Mouse (Mus musculus) ovary, postnatal 10 days (tissue): ENCODE data around the gene Rims4.
A peak's percentile ranks its signal among the peaks of the same experiment; 100 is the strongest.

Experiments used
- DNase-seq: peaks from one replicate; pipeline ENCODE4 v3.0.0; 2022; ENCODE audit warnings: low spot score

The Rims4 gene

GRCm38 (mm10) chr2:163918317-163919258 is at the start of gene Rims4:
TSS of gene Rims4 (minus strand) at chr2:163918683.
- DNase-seq, result peak; percentile 12

DNA sequence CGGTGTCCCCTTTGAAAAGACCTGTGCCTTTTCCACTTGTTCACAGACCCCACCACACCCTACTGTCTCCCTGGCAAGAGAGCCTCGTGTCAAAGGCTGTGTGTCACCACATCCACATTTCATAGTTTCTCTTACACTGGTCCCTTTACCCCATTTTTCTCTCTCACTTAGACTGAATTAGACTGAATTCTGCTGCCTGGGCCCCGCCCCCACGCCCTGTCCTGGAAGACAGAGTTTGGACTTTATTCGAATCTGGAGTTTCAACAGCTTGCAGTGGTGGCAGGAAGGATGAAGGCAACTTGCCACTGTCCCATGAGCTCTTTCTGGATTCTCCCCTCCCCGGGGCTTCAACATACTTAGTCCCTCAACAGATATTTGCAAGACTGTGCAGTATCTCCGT is 47.2 kb upstream of the Rims4 start:
- no peak for DNase-seq

- DNase-seq, result no peak
Observed at GRCm38 (mm10) chr2:163964606-163965560, 46.4 kb upstream of the Rims4 start.

DNA sequence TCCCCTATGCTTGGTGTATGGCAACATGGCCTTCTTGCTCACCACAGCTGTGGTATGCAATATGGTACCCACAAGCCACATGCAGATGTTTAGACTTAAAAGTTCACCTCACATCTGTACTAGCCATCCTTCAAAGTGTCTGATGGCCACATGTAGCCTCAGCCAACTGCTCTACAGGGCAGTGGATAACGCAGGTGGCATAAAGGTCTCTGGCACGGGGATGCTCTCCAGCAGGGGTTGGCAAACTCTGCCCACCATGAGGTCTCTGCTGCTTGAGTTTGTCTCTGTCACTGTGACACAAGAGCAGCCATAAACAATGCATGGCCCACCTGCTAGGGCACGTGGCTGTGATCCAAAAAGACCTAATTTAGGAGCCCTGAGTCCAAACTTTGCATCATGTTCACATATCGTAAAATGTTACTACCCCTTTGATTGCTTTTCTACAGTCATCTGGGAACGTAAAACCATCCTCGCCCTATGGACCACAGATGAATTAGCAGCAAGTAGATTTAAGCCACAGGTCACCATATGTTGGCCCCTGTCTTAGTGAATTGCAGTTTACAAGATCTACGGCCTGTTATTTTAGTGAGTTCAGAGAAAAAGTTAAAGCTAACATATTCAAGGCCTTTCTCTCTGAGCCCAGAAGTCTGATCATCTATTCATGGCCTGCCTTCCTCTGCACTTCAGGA is 35.3 kb upstream of the Rims4 start:
- no peak for DNase-seq

DNA sequence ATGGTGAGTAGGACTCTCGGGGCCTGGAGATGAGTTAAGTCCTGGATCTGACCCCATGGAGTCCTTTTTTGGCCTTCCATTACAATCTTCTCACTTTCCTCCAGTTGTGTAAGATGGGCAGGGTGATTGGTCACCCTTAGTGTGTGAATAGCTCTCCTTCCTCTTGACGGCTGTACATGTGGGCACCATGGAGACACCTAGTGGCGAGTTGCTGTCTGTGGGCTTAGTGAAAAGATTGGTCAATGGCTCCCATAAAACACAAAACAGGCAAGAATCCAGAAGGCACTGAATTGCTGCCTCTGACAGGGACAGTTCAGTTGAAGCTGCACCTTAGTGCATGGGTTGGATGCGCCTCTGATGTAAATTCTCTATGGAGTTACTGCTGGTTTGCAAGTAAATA is 33.3 kb upstream of the Rims4 start:
- DNase-seq, result peak; percentile 15

DNA sequence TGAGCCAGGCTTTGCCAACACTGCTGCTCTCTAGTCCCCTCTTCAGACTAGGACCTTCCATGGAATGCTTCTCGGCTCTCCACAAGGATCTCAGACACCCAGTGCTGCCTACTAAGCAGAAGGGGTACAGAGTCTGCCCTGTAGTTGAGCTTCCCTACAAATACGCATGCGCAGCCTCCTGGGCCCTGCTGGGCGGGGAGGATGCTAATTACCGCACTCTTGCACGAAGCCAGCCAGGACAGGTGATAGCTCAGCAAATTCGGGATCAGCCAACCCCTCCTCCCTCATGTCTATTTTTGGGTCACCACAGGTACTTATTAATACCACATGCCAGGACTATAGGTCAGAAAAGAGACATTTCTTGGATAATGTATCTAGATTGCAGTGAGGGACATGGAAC is 29.5 kb upstream of the Rims4 start:
- no peak for DNase-seq

DNA sequence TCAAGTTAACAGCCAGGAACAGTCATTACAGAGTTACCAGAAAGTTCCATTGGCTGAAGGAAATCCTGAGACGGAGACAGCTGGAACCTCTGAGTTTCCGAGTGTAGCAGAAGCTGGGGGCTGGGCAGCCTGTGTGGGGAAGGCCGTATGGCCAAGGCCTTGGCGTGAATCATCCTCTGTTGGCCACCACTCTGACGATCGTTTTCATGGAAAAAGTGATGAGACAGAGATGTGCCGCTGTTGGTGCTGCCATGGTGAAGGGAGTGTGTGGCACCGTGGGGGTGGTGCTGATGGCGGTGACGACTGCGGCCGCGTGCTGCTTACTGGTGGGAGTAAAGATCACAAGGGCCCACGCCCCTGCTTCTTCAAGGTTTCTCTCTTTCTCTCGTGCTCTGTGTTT is 27.7 kb upstream of the Rims4 start:
- no peak for DNase-seq

GRCm38 (mm10) chr2:163944511-163944910 is 26.0 kb upstream of the Rims4 start:
- no peak for DNase-seq

DNA sequence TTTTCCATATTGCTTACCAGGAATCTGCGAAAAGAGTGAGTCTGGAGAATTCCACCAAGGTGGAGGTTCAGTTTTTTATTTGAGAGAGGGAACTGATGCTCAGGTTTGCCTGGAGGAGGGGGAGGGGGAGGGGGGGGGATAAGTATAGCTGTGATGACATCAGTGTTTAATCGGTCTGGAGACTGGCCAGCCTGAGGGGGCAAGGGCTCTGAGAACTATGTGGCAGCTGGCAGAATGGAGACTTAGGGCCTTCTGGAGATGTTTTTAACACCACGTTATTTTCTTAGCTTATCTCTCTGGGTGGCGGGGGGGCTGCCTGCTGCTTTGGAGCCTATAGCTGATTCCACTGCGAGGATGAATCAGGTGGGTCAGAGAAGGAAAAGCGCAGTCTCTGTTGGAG is 24.6 kb upstream of the Rims4 start:
- DNase-seq, result no peak

DNA sequence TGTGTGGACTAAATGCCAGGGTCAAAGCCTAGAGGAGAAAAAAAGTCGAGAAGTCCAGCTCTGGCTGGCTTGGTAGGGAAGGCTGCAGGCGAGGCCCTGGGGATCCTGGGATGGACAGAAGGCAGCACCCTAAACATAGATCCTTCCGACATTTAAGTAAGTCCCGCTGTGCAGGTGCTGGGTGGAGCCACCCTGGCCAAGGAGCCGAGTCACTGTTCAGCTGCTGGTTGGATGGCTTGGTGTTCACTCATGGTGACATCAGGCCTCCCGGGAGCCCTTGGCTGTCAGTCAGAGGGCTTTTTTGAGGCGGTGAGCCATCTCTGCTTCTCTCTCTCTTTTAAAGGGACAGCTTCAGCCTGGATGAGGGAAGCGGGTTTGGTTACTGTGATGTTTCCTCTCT is 21.0 kb upstream of the Rims4 start:
- DNase-seq, result no peak

- no peak for DNase-seq
Observed at GRCm38 (mm10) chr2:163932151-163932550, 13.7 kb upstream of the Rims4 start.

GRCm38 (mm10) chr2:163928464-163929200 is 10.1 kb upstream of the Rims4 start:
- no peak for DNase-seq

DNA sequence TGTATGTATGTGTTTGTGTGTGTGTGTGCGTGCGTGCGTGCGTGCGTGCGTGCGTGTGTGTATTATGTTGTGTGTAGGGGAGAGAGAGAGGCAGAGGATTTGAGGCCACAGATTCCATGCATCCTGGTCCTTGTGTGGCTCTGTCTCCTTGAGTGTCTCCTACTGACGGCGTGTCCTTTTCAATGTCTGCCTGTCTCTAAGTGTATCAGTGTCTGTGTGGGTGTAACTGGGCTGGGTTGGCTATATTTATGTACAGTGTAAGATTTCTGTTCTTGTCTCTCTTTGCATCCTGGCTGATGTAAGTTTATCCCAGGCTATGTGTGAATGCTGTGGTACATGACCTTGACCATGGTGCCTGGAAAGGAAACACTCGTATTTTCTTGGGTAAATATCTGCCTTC is 6.6 kb upstream of the Rims4 start:
- no peak for DNase-seq

- no peak for DNase-seq
Observed at GRCm38 (mm10) chr2:163924531-163924930, 6.0 kb upstream of the Rims4 start.

DNA sequence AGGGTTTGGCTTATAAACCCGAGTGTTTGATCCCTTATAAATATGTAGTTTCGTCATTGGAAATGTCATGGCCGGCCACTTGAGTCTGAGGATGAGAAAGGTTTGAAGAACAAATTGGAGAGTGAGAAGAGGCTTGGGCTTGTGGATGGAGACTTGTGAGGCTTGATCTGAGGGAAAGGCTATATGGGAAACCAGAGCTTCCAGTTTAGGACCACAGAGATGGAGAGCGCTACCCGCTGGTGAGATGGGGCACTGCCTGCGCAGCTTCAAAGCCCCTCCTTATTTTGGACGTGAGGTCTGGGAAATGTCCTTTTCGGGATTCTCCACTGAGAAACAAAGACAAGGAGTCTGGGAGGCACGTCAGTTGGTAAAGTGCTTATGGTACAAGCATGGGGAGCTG is 4.6 kb upstream of the Rims4 start:
- DNase-seq, result no peak

DNA sequence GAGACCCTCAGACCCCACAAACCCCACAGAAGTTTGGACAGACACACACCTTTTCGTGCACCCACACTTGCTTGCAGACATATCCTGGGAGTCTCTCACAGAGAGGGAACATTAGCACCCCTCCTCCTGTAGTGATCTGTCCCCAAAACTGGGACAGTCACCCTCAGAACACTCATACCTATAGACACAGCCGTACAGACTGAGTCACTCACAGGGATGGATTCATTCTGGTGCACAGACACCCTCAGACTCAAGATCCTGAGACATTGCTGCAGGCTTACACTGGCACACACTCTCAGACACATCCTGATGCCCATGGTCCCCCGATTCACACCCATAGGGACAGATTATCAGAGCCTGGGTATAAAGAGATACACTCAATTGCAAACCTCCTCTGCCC is 1.1 kb upstream of the Rims4 start:
- DNase-seq, result no peak

DNA sequence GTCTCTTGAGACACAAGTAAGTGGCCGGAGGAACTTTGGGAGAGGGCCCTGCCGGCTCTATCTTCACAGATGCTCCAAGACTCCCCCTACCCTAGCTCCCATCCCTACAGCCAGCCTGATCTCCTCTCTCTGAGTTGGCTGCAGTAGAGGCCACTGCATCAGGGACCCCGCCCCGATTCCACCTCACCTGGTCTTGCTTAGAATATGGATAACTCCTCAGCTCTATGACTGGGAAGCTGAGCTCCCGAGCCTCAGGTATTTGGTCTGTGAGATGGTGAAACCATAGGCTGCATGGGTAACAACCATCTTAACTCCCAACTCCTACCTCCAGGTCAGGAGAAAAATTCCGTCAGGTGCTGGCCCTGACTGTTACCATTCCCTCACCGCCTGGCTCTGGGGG is 1.8 kb downstream of the Rims4 start:
- no peak for DNase-seq

DNA sequence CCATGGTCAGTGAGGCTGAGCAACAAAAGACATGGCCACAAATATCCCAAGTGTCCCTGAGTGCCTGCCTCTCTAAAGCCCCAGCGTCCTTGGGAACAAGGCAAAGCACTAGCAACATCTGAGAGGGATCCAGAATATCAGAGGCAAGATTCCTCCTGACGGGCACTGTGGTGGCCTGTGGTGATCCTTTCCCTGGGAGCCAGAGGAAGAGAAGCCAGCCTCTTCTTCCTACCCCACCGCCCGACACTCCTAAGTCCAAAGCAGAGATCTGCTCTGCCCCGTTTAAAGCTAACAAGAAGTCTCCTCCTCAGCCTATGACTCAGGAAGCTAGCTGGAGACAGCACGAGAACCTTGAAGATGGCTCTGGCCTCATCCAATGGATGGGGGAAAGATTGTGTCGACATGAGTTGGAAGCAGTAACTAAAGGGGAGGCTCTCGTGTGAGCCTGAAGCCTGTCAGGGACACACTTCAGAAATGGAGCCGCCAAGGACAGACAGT is 3.1 kb downstream of the Rims4 start:
- DNase-seq, result no peak

GRCm38 (mm10) chr2:163914107-163914506 is 4.4 kb downstream of the Rims4 start:
- DNase-seq, result no peak

DNA sequence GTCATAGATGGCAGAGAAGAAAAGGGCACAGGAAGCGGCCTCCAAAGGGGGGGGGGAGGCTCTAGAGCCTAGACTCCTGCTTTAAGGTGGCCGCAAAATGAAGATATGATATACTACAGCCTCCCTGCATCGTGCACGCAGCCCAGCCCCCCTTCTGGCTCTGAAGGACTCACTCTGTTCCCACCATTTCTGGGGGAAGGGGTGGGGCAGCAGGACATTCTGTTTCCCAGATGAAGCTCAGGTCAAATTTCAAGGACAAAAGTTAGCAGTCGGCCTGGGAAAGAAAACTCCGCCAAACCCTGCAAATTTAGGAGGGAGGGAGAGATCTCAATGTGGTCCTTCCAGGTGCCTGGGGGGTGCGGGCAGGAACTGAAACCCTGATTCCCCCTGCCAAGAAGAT is 4.8 kb downstream of the Rims4 start:
- DNase-seq, result no peak

GRCm38 (mm10) chr2:163911826-163912444 is 6.5 kb downstream of the Rims4 start:
- DNase-seq, result no peak
